Mouse (Mus musculus): ENCODE measurements at regions not wholly inside any gene's neighbourhood (a gene's known extent, or its start where the extent isn't known, plus 50 kb on each side); places are given as distances from the start of the nearest gene placed in this dataset.

GRCm38 (mm10) chr11:113183556-113183955, 401.5 kb downstream of the Sox9 start:
- TF ChIP-seq CTCF (IDR thresholded peaks at IDR 0.05) (no peak), EP300 (IDR thresholded peaks at IDR 0.05) (no peak)
- no peak overlapping the region for H3K4me3 ChIP-seq (ENCODE audit: low read depth, low read length)
- H3K4me2 ChIP-seq (replicated peaks; ENCODE audit: low read depth, low read length): no peak overlapping the region
- no peak overlapping the region for H3K9ac ChIP-seq (replicated peaks; ENCODE audit: low read depth)
- WGBS: 53% methylated on average over 5 of the region's 5 CpGs
- H3K27ac ChIP-seq (ENCODE audit: low read length): no peak overlapping the region
- no peaks in the 10 kb centered on the region for H3K36me3 ChIP-seq (ENCODE audit: insufficient read depth, low read length)
- ATAC-seq (no peak), DNase-seq (ENCODE audit: low spot score) (no peak)
- no peaks in the 10 kb centered on the region for H3K9me3 ChIP-seq (ENCODE audit: low read length)
- no peaks in the 10 kb centered on the region for H3K4me1 ChIP-seq (ENCODE audit: insufficient read depth, low read depth, low read length)
- H3K27me3 ChIP-seq (replicated peaks; ENCODE audit: insufficient read depth, low read length): no peaks in the 10 kb centered on the region

GRCm38 (mm10) chr11:113184095-113184494, 402.1 kb downstream of the Sox9 start:
- Histone ChIP-seq H3K27ac (ENCODE audit: low read length) (no peak overlapping the region), H3K36me3 (ENCODE audit: insufficient read depth, low read length) (no peaks in the 10 kb centered on the region), H3K9ac (replicated peaks; ENCODE audit: low read depth) (no peak overlapping the region), H3K4me2 (replicated peaks; ENCODE audit: low read depth, low read length) (no peak overlapping the region), H3K9me3 (ENCODE audit: low read length) (no peaks in the 10 kb centered on the region), H3K27me3 (replicated peaks; ENCODE audit: insufficient read depth, low read length) (no peaks in the 10 kb centered on the region), H3K4me1 (ENCODE audit: insufficient read depth, low read depth, low read length) (no peaks in the 10 kb centered on the region), H3K4me3 (ENCODE audit: low read depth, low read length) (no peak overlapping the region)
- TF ChIP-seq EP300 (IDR thresholded peaks at IDR 0.05) (no peak), CTCF (IDR thresholded peaks at IDR 0.05) (no peak)
- DNase-seq (ENCODE audit: low spot score) (no peak), ATAC-seq (no peak)
- WGBS: 23% methylated on average over 9 of the region's 9 CpGs

DNA sequence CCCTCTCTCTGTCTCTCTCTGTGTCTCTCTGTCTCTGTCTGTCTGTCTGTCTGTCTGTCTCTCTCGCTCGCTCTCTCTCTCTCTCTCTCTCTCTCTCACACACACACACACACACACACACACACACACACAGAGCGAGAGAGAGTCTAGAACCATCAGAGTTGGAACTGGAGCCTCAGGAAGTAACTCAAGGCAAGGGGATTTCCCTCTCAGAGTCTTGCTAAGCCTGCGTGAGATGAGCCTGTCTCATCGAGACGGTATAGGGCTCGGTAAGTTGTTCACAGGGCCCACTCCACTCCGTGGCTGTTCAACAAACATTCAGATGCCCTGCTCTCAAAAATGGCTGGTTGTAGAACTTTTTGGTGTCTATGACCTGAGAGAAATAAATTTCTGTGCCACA, 405.4 kb downstream of the Sox9 start:
- no peak for DNase-seq (ENCODE audit: low spot score)
- Histone ChIP-seq H3K9me3 (ENCODE audit: low read length) (no peaks in the 10 kb centered on the region), H3K36me3 (ENCODE audit: insufficient read depth, low read length) (no peaks in the 10 kb centered on the region), H3K4me2 (replicated peaks; ENCODE audit: low read depth, low read length) (no peak overlapping the region), H3K4me1 (ENCODE audit: insufficient read depth, low read depth, low read length) (no peaks in the 10 kb centered on the region), H3K9ac (replicated peaks; ENCODE audit: low read depth) (no peak overlapping the region), H3K4me3 (ENCODE audit: low read depth, low read length) (no peak overlapping the region), H3K27ac (ENCODE audit: low read length) (no peak overlapping the region), H3K27me3 (replicated peaks; ENCODE audit: insufficient read depth, low read length) (no peaks in the 10 kb centered on the region)
- no peak for ATAC-seq
- TF ChIP-seq CTCF (IDR thresholded peaks at IDR 0.05) (no peak), EP300 (IDR thresholded peaks at IDR 0.05) (no peak)
- WGBS: 58% methylated on average over 8 of the region's 8 CpGs

DNA sequence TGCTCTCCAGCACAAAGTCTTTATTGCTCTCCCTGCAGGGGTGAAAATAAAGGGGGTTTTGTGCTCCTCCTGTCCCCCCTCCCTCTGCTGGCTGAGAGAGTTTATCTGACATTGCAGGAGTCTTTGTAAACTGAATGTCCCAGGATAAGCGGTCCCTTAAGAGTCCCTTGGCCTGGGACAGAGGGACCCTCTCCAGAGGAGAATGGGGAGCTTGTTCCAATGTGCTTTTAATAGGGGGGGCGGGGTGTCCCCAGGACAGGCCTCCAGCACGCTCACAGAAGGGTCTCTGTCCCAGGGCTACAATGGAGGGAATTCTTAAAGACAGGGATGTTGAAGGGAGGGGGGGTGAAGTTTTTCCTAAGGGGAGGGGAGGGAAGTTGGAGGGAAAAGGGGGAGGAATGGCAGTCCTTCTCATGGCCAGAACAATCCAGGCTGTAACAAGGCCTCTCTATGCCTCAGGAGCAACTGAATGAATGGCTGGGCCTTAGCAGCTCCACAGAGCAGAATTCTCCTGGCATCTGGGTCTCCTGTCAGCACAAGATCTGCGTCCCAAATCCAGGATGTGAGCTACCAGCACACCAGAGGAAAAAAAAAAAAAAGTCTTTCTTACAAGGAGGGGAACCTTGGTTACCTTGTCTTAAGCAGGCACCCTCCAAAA, 406.4 kb downstream of the Sox9 start:
- no peak overlapping the region for H3K4me2 ChIP-seq (replicated peaks; ENCODE audit: low read depth, low read length)
- H3K9ac ChIP-seq (replicated peaks; ENCODE audit: low read depth): no peak overlapping the region
- DNase-seq (ENCODE audit: low spot score): no peak
- no peak overlapping the region for H3K27ac ChIP-seq (ENCODE audit: low read length)
- ATAC-seq: no peak
- H3K36me3 ChIP-seq (ENCODE audit: insufficient read depth, low read length): no peaks in the 10 kb centered on the region
- H3K9me3 ChIP-seq (ENCODE audit: low read length): no peaks in the 10 kb centered on the region
- no peak overlapping the region for H3K4me3 ChIP-seq (ENCODE audit: low read depth, low read length)
- TF ChIP-seq CTCF (IDR thresholded peaks at IDR 0.05) (no peak), EP300 (IDR thresholded peaks at IDR 0.05) (no peak)
- 50% methylated on average over 4 of the region's 4 CpGs for WGBS
- H3K4me1 ChIP-seq (ENCODE audit: insufficient read depth, low read depth, low read length): no peaks in the 10 kb centered on the region
- no peaks in the 10 kb centered on the region for H3K27me3 ChIP-seq (replicated peaks; ENCODE audit: insufficient read depth, low read length)

- Histone ChIP-seq H3K9me3 (ENCODE audit: low read length) (no peaks in the 10 kb centered on the region), H3K4me1 (ENCODE audit: insufficient read depth, low read depth, low read length) (no peaks in the 10 kb centered on the region), H3K36me3 (ENCODE audit: insufficient read depth, low read length) (no peaks in the 10 kb centered on the region), H3K4me2 (replicated peaks; ENCODE audit: low read depth, low read length) (no peak overlapping the region), H3K4me3 (ENCODE audit: low read depth, low read length) (no peak overlapping the region), H3K27me3 (replicated peaks; ENCODE audit: insufficient read depth, low read length) (no peaks in the 10 kb centered on the region), H3K27ac (ENCODE audit: low read length) (no peak overlapping the region), H3K9ac (replicated peaks; ENCODE audit: low read depth) (no peak overlapping the region)
- ATAC-seq: no peak
- TF ChIP-seq EP300 (IDR thresholded peaks at IDR 0.05): no peak
- TF ChIP-seq CTCF (IDR thresholded peaks at IDR 0.05): no peak
- 81% methylated on average over 6 of the region's 6 CpGs for WGBS
- DNase-seq (ENCODE audit: low spot score): no peak
These were observed 408.0 kb downstream of the Sox9 start for GRCm38 (mm10) chr11:113190006-113190405.

- Histone ChIP-seq H3K27ac (ENCODE audit: low read length) (no peak overlapping the region), H3K27me3 (replicated peaks; ENCODE audit: insufficient read depth, low read length) (no peaks in the 10 kb centered on the region), H3K9me3 (ENCODE audit: low read length) (no peaks in the 10 kb centered on the region), H3K4me1 (ENCODE audit: insufficient read depth, low read depth, low read length) (no peaks in the 10 kb centered on the region), H3K9ac (replicated peaks; ENCODE audit: low read depth) (no peak overlapping the region), H3K4me2 (replicated peaks; ENCODE audit: low read depth, low read length) (no peak overlapping the region), H3K36me3 (ENCODE audit: insufficient read depth, low read length) (no peaks in the 10 kb centered on the region), H3K4me3 (ENCODE audit: low read depth, low read length) (no peak overlapping the region)
- ATAC-seq (no peak), DNase-seq (ENCODE audit: low spot score) (no peak)
- no peak for TF ChIP-seq EP300 (IDR thresholded peaks at IDR 0.05)
- no peak for TF ChIP-seq CTCF (IDR thresholded peaks at IDR 0.05)
- 70% methylated on average over 4 of the region's 4 CpGs for WGBS
These were observed 408.5 kb downstream of the Sox9 start for GRCm38 (mm10) chr11:113190520-113190919.

GRCm38 (mm10) chr11:113191006-113191405, 409.0 kb downstream of the Sox9 start:
- ATAC-seq (no peak), DNase-seq (ENCODE audit: low spot score) (no peak)
- Histone ChIP-seq H3K9ac (replicated peaks; ENCODE audit: low read depth) (no peak overlapping the region), H3K4me2 (replicated peaks; ENCODE audit: low read depth, low read length) (no peak overlapping the region), H3K27ac (ENCODE audit: low read length) (no peak overlapping the region), H3K4me3 (ENCODE audit: low read depth, low read length) (no peak overlapping the region), H3K4me1 (ENCODE audit: insufficient read depth, low read depth, low read length) (no peaks in the 10 kb centered on the region), H3K27me3 (replicated peaks; ENCODE audit: insufficient read depth, low read length) (no peaks in the 10 kb centered on the region), H3K9me3 (ENCODE audit: low read length) (no peaks in the 10 kb centered on the region), H3K36me3 (ENCODE audit: insufficient read depth, low read length) (no peaks in the 10 kb centered on the region)
- TF ChIP-seq EP300 (IDR thresholded peaks at IDR 0.05) (no peak), CTCF (IDR thresholded peaks at IDR 0.05) (no peak)
- 86% methylated on average over 7 of the region's 7 CpGs for WGBS

Data from lung, postnatal 0 days (tissue).